Mouse (Mus musculus): ENCODE data around the gene Cdr2. TPM values are rescaled to one million over a fixed set of nuclear protein-coding genes. Genes with fewer than 3 reads are reported as not detected.
"Not testable (repeated sequence)": the region's sequence is repeated elsewhere in the genome, so short reads cannot be mapped to it uniquely, and the experiment has no call there.

Cdr2 gene
- total RNA-seq, 2 experiments from 2014 or later = 9.5 to 9.8 TPM

DNA sequence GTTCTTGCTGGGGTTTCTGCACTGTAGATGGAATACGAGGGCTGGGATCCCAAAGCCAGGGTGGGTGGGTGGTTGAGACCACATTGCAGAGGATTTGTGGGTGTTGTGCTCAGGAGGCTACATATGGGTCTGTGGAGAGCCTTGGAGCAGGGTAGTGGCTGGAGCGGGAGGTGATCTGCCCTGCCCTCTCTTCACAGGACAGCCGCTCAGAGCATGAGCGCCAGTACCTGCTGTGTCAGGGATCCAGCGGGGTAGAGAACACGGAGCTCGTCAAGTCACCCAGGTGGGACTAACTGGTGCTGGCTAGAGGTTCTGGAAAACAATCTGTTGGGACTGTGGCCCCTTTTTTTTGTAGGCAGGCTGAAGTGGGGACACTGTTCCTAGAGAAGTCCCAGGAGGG is 49.0 kb downstream of the Cdr2 start:
- no peak for TF ChIP-seq CTCF (IDR thresholded peaks at IDR 0.05)
- Histone ChIP-seq H3K4me3 (no peak overlapping the region), H3K27ac (no peak overlapping the region)
- DNase-seq (ENCODE audit: extremely low spot score in 1 of 2, low spot score in 2 of 2) = no peak
- intact Hi-C loops (cut with DNase I) = no loop called here

DNA sequence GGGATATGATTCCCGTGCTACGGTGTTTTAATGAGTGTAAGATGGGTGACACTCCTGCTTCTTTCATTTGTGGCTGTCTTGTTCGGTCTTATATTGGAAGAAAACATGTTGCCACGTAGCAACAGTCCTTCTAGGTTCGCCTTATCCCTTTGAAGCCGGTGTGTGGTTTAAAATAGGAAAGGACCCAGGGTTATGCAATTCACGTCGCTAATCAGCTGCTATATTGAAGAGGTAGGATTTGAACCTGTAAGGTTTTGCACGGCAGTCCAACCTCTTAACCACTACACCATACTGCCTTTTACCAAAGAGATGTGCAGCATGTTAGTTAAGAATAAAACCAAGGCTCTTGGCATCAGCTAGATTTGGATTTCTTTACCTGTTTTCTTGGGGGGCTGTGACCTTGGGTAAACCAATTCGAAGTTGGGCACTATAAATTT is 63.6 kb downstream of the Cdr2 start:
- intact Hi-C loops (cut with DNase I) = loop anchor here (10.0 kb wide), 1 partner anchor 244 kb away; the partner anchor contains the start of genes Mosmo and Pdzd9
- DNase-seq (ENCODE audit: extremely low spot score in 1 of 2, low spot score in 2 of 2) = peak; percentile 66 to 72
- Histone ChIP-seq H3K4me3 (peak overlapping the region; percentile 79), H3K27ac (peak overlapping the region; percentile 77)
- TF ChIP-seq CTCF (IDR thresholded peaks at IDR 0.05) = no peak

DNA sequence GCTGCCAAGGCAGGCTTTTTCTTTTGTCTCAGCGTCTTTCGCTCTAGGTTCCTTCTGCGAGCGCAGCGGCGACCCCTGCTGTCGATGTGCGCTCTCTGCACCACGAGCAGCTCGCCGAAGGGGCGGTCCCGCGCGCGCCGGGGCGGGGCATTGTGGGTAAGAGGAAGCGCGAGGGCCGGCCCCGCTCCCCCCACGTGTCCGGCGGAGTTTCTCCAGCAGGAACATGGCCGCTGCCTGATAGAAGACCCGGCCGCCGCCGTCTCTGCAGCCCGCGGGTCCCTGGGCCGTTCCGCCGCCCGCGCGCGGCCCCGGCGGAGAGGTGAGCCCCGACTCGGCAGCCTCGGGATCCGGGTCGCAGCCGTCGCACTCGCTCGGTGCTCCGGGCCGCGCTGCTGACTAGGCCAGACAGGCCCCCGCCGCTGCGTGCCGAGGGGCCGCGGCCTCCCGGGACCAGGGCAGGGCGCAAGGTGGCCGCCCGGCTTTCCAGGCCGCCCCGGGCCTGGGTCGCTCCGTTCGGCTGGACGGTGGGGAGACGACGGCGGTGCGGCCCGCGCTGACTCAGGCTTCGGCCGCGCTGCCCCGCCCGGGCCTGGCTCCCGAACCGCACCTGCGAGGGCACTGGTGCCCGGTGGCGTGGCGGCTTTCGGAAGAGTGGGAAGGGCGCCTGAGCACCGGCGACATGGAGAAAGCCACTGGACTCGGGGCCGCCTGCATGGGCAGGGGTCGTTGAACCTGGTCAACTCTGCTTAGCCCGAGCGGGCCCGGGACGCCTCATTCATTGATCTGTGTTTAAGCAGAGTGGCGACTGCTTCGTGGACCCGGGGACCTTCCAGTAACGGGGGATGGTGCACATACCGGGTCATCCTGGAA is 64.3 kb downstream of the Cdr2 start, which contains the start of gene Polr3e:
Gene Polr3e, plus strand, starts transcription at position 153 of the 870 bp plus-strand sequence.
- intact Hi-C loops (cut with DNase I) = loop anchor here (1.0 to 10.0 kb wide), 4 partner anchors 75 to 286 kb away; partner anchors contain the start of genes Eef2k, Mosmo and Pdzd9
- Histone ChIP-seq H3K27ac (peak within 1 kb of the TSS; percentile 77), H3K4me3 (peak within 1 kb of the TSS; percentile 79)
- TF ChIP-seq CTCF (IDR thresholded peaks at IDR 0.05) = peak; percentile 97
- peak; percentile 100 for DNase-seq (ENCODE audit: extremely low spot score in 1 of 2, low spot score in 2 of 2)

DNA sequence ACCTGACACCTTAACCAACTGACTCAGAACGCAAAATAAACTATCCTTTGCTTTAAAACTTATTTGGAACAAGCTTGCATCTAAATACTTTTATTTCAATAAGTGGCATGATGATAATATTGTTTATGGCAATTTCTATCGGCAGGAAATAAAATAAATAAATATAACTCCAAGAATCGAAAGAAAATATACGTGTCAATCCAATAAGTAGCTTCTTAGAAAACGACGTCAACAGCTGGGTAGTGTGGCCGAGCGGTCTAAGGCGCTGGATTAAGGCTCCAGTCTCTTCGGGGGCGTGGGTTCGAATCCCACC is 64.9 kb downstream of the Cdr2 start:
- DNase-seq (ENCODE audit: extremely low spot score in 1 of 2, low spot score in 2 of 2) = no peak
- H3K4me3 ChIP-seq = peak overlapping the region; percentile 79
- no peak for TF ChIP-seq CTCF (IDR thresholded peaks at IDR 0.05)
- intact Hi-C loops (cut with DNase I) = loop anchor here (1.0 to 10.0 kb wide), 4 partner anchors 74 to 285 kb away; partner anchors contain the start of genes Eef2k, Mosmo and Pdzd9
- H3K27ac ChIP-seq = no peak overlapping the region

DNA sequence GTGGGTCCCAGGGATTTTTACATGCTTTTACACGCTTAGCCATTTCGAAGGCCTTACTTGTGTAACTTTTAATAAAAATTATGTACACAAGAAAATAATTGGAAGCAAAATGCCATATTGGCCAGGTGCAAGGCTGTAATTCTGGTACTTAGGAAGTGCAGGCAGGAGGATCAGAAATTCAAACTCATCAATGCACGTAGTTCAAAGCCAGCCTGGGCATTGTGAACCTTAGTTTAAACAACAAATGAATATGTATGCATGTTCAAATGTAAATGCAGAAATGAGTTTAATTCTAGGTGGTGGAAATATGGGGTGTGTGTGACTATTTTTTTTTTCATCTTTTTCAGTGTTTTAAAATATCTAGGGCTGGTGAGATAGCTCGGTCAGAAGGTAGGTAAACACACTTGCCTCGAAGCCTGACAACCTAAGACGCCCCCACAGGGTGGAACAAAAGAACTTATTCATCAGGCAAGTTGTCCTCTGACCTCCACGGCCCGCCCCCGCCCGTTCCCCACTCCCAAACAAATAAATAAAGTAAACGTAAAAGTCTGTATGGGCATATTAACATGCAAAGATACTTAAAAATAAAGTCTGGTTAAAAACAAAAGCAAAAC is 65.7 kb downstream of the Cdr2 start:
- Histone ChIP-seq H3K27ac (no peak overlapping the region), H3K4me3 (no peak overlapping the region)
- no peak for DNase-seq (ENCODE audit: extremely low spot score in 1 of 2, low spot score in 2 of 2)
- intact Hi-C loops (cut with DNase I) = loop anchor here (2.0 to 10.0 kb wide), 2 partner anchors 74 to 242 kb away; partner anchors contain the start of genes Eef2k, Mosmo and Pdzd9
- TF ChIP-seq CTCF (IDR thresholded peaks at IDR 0.05) = no peak

DNA sequence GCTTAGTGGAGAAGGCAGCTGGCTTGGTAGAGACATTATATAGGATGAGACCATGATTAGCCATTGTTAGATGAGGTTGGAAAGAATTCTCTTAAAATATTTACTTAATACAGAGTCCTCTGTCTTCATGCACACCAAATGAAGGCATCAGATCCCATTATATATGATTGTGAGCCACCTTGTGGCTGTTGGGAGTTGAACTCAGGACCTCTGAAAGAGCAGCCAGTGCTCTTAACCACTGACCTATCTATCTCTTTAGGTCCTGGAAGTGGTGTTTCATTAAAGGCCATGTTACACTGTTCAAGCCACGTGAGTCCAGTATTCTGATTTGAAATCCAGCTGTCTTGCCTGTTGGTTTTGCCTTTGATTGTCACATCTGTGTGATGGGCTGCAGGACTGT is 68.8 kb downstream of the Cdr2 start:
- intact Hi-C loops (cut with DNase I) = loop anchor here (10.0 kb wide), 1 partner anchor 239 kb away; the partner anchor contains the start of genes Mosmo and Pdzd9
- DNase-seq (ENCODE audit: extremely low spot score in 1 of 2, low spot score in 2 of 2) = no peak
- TF ChIP-seq CTCF (IDR thresholded peaks at IDR 0.05) = peak; percentile 32
- Histone ChIP-seq H3K27ac (no peak overlapping the region), H3K4me3 (no peak overlapping the region)

DNA sequence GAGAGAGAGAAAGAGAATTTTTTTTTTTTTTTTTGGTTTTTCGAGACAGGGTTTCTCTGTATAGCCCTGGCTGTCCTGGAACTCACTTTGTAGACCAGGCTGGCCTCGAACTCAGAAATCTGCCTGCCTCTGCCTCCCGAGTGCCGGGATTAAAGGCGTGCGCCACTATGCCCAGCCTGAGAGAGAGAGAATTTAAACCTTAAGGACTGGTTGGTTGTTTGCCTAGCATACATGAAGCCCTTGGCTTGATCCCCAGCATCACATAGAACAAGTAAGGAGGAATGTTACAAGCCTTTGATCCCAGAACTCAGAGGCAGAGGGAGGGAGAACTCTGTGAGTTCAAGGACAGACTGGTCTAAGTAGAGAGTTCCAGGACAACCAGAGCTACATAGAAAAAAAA is 70.8 kb downstream of the Cdr2 start:
- intact Hi-C loops (cut with DNase I) = loop anchor here (10.0 kb wide), 1 partner anchor 236 kb away; the partner anchor contains the start of genes Mosmo and Pdzd9
- DNase-seq (ENCODE audit: extremely low spot score in 1 of 2, low spot score in 2 of 2); H3K27ac ChIP-seq; H3K4me3 ChIP-seq: not testable (repeated sequence)

DNA sequence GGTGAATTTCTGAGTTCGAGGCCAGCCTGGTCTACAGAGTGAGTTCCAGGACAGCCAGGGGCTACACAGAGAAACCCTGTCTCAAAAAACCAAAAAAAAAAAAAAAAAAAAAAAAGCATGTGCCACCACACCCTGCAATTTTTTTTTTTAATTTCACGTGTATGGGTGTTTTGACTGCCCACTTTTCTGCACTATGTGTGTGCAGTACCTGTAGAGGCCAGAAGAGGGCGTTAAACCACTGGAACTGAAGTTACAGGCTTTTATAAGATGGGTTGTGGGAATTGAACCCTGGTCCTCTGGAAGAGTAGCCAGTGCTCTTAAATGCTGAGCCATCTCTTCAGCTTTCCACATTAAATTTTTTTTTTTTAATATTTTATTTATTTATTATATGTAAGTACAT is 71.9 kb downstream of the Cdr2 start:
- DNase-seq (ENCODE audit: extremely low spot score in 1 of 2, low spot score in 2 of 2); H3K4me3 ChIP-seq; H3K27ac ChIP-seq: not testable (repeated sequence)
- intact Hi-C loops (cut with DNase I) = loop anchor here (10.0 kb wide), 1 partner anchor 235 kb away; the partner anchor contains the start of genes Mosmo and Pdzd9
- TF ChIP-seq CTCF (IDR thresholded peaks at IDR 0.05) = peak; percentile 24; the same call in 1 of the 2 replicates

Other genes with a start within 250 kb of the Cdr2 start
- gene Vwa3a, start 243.0 kb downstream of the Cdr2 start, total RNA-seq (2021) = 10 to 100 TPM; 12.7 to 14.8 TPM
- under 1 TPM in 1 of 2 experiments, not detected in 1; 0.27 TPM for gene Gm5737, start 169.9 kb downstream of the Cdr2 start, total RNA-seq (2021)
- gene Eef2k, start 139.5 kb downstream of the Cdr2 start, total RNA-seq (2021) = 10 to 100 TPM; 34.1 to 34.4 TPM
- 10 to 100 TPM; 26.4 to 27.8 TPM for gene Polr3e, start 64.6 kb downstream of the Cdr2 start, total RNA-seq (2021)
- gene Mfsd13b, start 197 bp upstream of the Cdr2 start, total RNA-seq (2021) = under 1 TPM; 0.44 to 0.86 TPM
- gene Mettl9, start 52.1 kb upstream of the Cdr2 start, total RNA-seq (2021) = 10 to 100 TPM; 81.9 to 93.1 TPM
- under 1 TPM; 0.21 to 0.32 TPM for gene Igsf6, start 92.3 kb upstream of the Cdr2 start, total RNA-seq (2021)
- gene Otoa, start 99.3 kb upstream of the Cdr2 start, total RNA-seq (2021) = under 1 TPM; 0.18 to 0.37 TPM

Measured in left cerebral cortex, adult 2 months (tissue).